Mouse (Mus musculus): ENCODE results near the gene Pdpn. TPM values are rescaled to one million over a fixed set of nuclear protein-coding genes. Genes with fewer than 3 reads are reported as not detected.

The Pdpn gene
- total and polyA plus RNA-seq, 2 experiments from 2014 or later: 31.8 to 45.5 TPM

GRCm38 (mm10) chr4:143300113-143300688 lies 837 bp upstream of the Pdpn start:
- peak overlapping the region; percentile 31; the same call in 1 of the 2 replicates for H3K9ac ChIP-seq (replicated peaks; ENCODE audit: low read length)
- 18% methylated on average over 12 of the region's 12 CpGs for WGBS
- no peak for TF ChIP-seq CTCF (IDR thresholded peaks at IDR 0.05; ENCODE audit: low read depth)
- DNase-seq (ENCODE audit: low spot score): no peak
- H3K4me3 ChIP-seq (ENCODE audit: low read length): peak overlapping the region; percentile 35; the same call in 1 of the 2 replicates
- H3K9me3 ChIP-seq (ENCODE audit: low read length): no peaks in the 10 kb centered on the region
- H3K27ac ChIP-seq: no peak overlapping the region
- peaks cover 10% of the 10 kb centered on the region; the same call in 1 of the 2 replicates for H3K4me1 ChIP-seq (ENCODE audit: insufficient read depth, low read length)
- H3K27me3 ChIP-seq (ENCODE audit: insufficient read depth, low read length): peaks cover 3% of the 10 kb centered on the region; the same call in 1 of the 2 replicates
- ATAC-seq: no peak
- H3K4me2 ChIP-seq (ENCODE audit: low read depth, low read length): peak overlapping the region; percentile 63
- H3K36me3 ChIP-seq (ENCODE audit: insufficient read depth, low read length): no peaks in the 10 kb centered on the region

GRCm38 (mm10) chr4:143298431-143299315 lies 691 bp downstream of the Pdpn start:
- no peaks in the 10 kb centered on the region for H3K9me3 ChIP-seq (ENCODE audit: low read length)

GRCm38 (mm10) chr4:143297016-143297556 lies 2.3 kb downstream of the Pdpn start:
- peak overlapping the region; percentile 18; the same call in 1 of the 2 replicates for H3K9ac ChIP-seq (replicated peaks; ENCODE audit: low read length)
- ATAC-seq (peak; percentile 44), DNase-seq (ENCODE audit: low spot score) (peak; percentile 54)
- H3K4me1 ChIP-seq (ENCODE audit: insufficient read depth, low read length): peaks cover 10% of the 10 kb centered on the region; the same call in 1 of the 2 replicates
- H3K27ac ChIP-seq: peak overlapping the region; percentile 38
- TF ChIP-seq CTCF (IDR thresholded peaks at IDR 0.05; ENCODE audit: low read depth): no peak
- H3K27me3 ChIP-seq (ENCODE audit: insufficient read depth, low read length): peaks cover 3% of the 10 kb centered on the region; the same call in 1 of the 2 replicates
- H3K36me3 ChIP-seq (ENCODE audit: insufficient read depth, low read length): no peaks in the 10 kb centered on the region
- 8% methylated on average over 12 of the region's 12 CpGs for WGBS
- peak overlapping the region; percentile 19 for H3K4me3 ChIP-seq (ENCODE audit: low read length)
- no peaks in the 10 kb centered on the region for H3K9me3 ChIP-seq (ENCODE audit: low read length)
- peak overlapping the region; percentile 63 for H3K4me2 ChIP-seq (ENCODE audit: low read depth, low read length)

More at GRCm38 (mm10) chr4:143298431-143299315, 691 bp downstream of the Pdpn start:
- ATAC-seq: peak; percentile 68
- WGBS: 7% methylated on average over 24 of the region's 24 CpGs
- Histone ChIP-seq H3K4me1 (ENCODE audit: insufficient read depth, low read length) (peaks cover 10% of the 10 kb centered on the region; the same call in 1 of the 2 replicates), H3K36me3 (ENCODE audit: insufficient read depth, low read length) (no peaks in the 10 kb centered on the region), H3K27ac (peak overlapping the region; percentile 67), H3K27me3 (ENCODE audit: insufficient read depth, low read length) (peaks cover 3% of the 10 kb centered on the region; the same call in 1 of the 2 replicates), H3K9ac (replicated peaks; ENCODE audit: low read length) (peak overlapping the region; percentile 31; the same call in 1 of the 2 replicates), H3K4me2 (ENCODE audit: low read depth, low read length) (peak overlapping the region; percentile 63), H3K4me3 (ENCODE audit: low read length) (peak overlapping the region; percentile 35)
- no peak for TF ChIP-seq CTCF (IDR thresholded peaks at IDR 0.05; ENCODE audit: low read depth)
- DNase-seq (ENCODE audit: low spot score): peak; percentile 45

- Histone ChIP-seq H3K9me3 (ENCODE audit: low read length) (no peaks in the 10 kb centered on the region), H3K36me3 (ENCODE audit: insufficient read depth, low read length) (no peaks in the 10 kb centered on the region), H3K27ac (no peak overlapping the region), H3K9ac (replicated peaks; ENCODE audit: low read length) (no peak overlapping the region), H3K4me3 (ENCODE audit: low read length) (no peak overlapping the region), H3K27me3 (ENCODE audit: insufficient read depth, low read length) (peaks cover 3% of the 10 kb centered on the region; the same call in 1 of the 2 replicates), H3K4me1 (ENCODE audit: insufficient read depth, low read length) (peaks cover 10% of the 10 kb centered on the region; the same call in 1 of the 2 replicates), H3K4me2 (ENCODE audit: low read depth, low read length) (peak overlapping the region; percentile 63; the same call in 1 of the 2 replicates)
- 57% methylated on average over 5 of the region's 5 CpGs for WGBS
- TF ChIP-seq CTCF (IDR thresholded peaks at IDR 0.05; ENCODE audit: low read depth): no peak
- DNase-seq (ENCODE audit: low spot score) (no peak), ATAC-seq (no peak)
Measured at GRCm38 (mm10) chr4:143296153-143296552, 3.2 kb downstream of the Pdpn start.

GRCm38 (mm10) chr4:143294324-143294723 lies 5.0 kb downstream of the Pdpn start:
- DNase-seq (ENCODE audit: low spot score) (no peak), ATAC-seq (no peak)
- 59% methylated on average over 6 of the region's 6 CpGs for WGBS
- TF ChIP-seq CTCF (IDR thresholded peaks at IDR 0.05; ENCODE audit: low read depth): no peak
- Histone ChIP-seq H3K4me1 (ENCODE audit: insufficient read depth, low read length) (peaks cover 3% of the 10 kb centered on the region; the same call in 1 of the 2 replicates), H3K27ac (peak overlapping the region; percentile 23; the same call in 1 of the 2 replicates), H3K27me3 (ENCODE audit: insufficient read depth, low read length) (no peaks in the 10 kb centered on the region), H3K4me2 (ENCODE audit: low read depth, low read length) (no peak overlapping the region), H3K36me3 (ENCODE audit: insufficient read depth, low read length) (no peaks in the 10 kb centered on the region), H3K9me3 (ENCODE audit: low read length) (no peaks in the 10 kb centered on the region), H3K4me3 (ENCODE audit: low read length) (no peak overlapping the region), H3K9ac (replicated peaks; ENCODE audit: low read length) (no peak overlapping the region)

GRCm38 (mm10) chr4:143288880-143289279 lies 10.5 kb downstream of the Pdpn start:
- TF ChIP-seq CTCF (IDR thresholded peaks at IDR 0.05; ENCODE audit: low read depth): no peak
- Histone ChIP-seq H3K27ac (no peak overlapping the region), H3K36me3 (ENCODE audit: insufficient read depth, low read length) (no peaks in the 10 kb centered on the region), H3K4me2 (ENCODE audit: low read depth, low read length) (no peak overlapping the region), H3K4me1 (ENCODE audit: insufficient read depth, low read length) (no peaks in the 10 kb centered on the region), H3K9ac (replicated peaks; ENCODE audit: low read length) (no peak overlapping the region), H3K27me3 (ENCODE audit: insufficient read depth, low read length) (no peaks in the 10 kb centered on the region), H3K4me3 (ENCODE audit: low read length) (no peak overlapping the region), H3K9me3 (ENCODE audit: low read length) (no peaks in the 10 kb centered on the region)
- ATAC-seq: no peak
- 68% methylated on average over 7 of the region's 7 CpGs for WGBS
- DNase-seq (ENCODE audit: low spot score): no peak

Measured in hindbrain, postnatal 0 days (tissue).